In the genomic region with DNA sequence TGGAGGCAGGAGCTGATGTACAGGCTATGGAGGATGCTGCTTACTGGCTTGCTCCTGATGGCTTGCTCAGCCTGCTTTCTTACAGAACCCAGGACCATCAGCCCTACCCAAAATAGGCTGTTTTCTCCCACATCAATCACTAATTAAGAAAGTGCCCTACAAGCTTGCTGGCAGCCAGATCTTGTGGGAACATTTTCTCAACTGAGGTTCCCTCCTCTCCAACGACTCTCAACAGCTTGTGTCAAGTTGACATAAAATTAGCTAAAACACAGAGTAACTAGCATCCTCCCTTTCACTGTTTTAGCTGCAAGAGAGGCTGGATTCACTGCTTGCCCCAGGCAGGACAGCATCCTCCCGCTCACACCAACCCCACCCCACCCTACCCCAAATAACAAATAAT, we compare ENCODE assay signal across 17 mouse cellular contexts.
"Had no signal": no experiment of that assay in that cellular context is flagged by ENCODE, and none has a peak within 500 bp of the region (broad histone marks: within the 10 kb centered on the region; RNA-seq: fewer than 3 reads in every experiment).

No protein-coding gene starts in this region.

- ATAC-seq: liver, embryonic 12.5 days; liver, postnatal 0 days; lung, postnatal 0 days; midbrain, embryonic 13.5 days; midbrain, embryonic 15.5 days; midbrain, embryonic 16.5 days had no signal

- DNase-seq: left cerebral cortex, postnatal 4 days; liver; liver, embryonic 13.5 days; liver, postnatal 0 days; lung, adult 18-20 months; lung, adult 2 months; lung, embryonic 14.5 days; lung, postnatal 10 days; lung, postnatal 14 days; lung, postnatal 36 days; lung, postnatal 4 days; midbrain, embryonic 14.5 days had no signal
